Mouse (Mus musculus): ENCODE data around the gene Mgst3. TPM values are rescaled to one million over a fixed set of nuclear protein-coding genes. Genes with fewer than 3 reads are reported as not detected.

Gene Mgst3
- total RNA-seq, 2 experiments from 2014 or later, result 191 to 207 TPM

GRCm38 (mm10) chr1:167389584-167389983, 4.1 kb downstream of the Mgst3 start:
- intact Hi-C loops (cut with DNase I), result no loop called here
- no peak for DNase-seq

DNA sequence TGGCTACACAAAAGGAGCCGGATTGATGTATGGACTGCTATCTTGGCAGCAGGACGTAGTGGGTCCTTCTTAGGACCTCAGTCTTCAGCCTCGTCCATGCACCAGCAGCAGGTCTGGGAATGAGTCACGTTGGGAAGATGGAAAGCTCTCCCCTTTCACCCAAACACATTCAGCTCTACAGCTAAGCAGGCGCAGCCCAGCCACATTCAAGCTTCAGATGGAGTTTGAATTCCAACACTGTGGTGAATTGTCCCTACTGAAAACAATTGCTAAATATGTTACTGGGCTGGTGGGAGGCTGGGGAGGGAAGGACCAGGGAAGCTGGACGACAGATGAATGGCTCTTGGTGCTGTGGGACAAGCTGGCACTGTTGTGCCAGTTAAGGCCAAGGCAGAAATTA, 5.1 kb downstream of the Mgst3 start:
- intact Hi-C loops (cut with DNase I), result no loop called here
- no peak for DNase-seq

DNA sequence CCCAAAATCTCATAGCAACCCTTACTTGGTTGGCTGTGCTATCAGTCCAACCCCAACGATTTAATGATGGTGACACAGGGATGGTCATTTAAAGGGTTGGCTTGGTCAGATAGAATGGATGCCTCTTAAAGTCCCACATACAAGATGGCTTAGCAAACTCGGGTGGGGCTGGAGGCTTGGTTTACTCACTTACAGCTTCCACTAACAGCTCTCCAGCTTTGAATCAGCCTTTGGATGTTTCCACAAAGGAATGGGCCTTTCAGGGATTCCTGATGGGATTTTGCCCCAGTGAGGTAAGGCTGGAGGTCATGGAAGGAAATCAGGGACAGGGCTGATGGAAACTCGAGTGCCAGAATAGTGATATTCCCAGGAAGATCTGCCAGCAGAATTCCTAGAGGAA, 5.8 kb downstream of the Mgst3 start:
- intact Hi-C loops (cut with DNase I), result no loop called here
- DNase-seq, result no peak

DNA sequence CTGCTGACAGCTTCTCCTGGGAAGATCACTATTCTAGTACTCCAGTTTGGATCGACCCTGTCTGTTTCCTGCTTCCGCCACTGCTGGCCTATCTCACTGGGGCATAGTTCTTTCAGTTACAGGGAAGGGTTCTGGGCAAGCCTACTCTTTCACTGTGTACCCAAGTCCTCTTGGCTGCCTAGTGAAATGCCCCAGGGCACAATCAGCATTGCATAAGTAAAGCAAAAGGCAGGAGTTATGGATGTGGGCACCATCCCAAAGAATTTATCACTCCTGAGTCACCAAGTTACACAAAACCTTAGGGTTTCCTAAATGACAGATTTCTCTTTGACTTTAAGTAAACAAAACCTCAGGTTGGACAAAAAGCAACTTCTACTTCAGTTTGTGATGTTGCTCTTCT, 6.3 kb downstream of the Mgst3 start:
- intact Hi-C loops (cut with DNase I), result no loop called here
- DNase-seq, result no peak

DNA sequence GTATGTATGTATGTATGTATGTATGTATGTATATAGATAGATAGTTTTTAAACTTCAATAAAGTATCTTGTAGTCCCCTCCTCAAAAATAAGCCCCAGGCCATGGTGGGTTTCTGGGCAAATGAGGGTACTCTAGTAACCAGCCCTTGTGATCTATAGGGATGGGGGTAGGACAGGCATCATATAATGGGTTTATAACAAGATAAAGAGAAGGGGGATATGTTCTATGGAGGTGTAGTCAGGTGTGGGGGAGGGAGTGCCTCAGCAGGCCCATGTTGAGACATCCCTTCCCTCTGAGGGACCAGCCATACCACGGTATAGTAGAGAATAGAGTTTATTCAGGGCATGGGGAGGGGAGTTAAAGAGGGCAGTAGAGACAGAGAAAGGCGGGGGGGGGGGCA, 7.2 kb downstream of the Mgst3 start:
- intact Hi-C loops (cut with DNase I), result no loop called here
- no peak for DNase-seq

- intact Hi-C loops (cut with DNase I), result no loop called here
- no peak for DNase-seq
Measured at GRCm38 (mm10) chr1:167385636-167386035, 8.0 kb downstream of the Mgst3 start.

DNA sequence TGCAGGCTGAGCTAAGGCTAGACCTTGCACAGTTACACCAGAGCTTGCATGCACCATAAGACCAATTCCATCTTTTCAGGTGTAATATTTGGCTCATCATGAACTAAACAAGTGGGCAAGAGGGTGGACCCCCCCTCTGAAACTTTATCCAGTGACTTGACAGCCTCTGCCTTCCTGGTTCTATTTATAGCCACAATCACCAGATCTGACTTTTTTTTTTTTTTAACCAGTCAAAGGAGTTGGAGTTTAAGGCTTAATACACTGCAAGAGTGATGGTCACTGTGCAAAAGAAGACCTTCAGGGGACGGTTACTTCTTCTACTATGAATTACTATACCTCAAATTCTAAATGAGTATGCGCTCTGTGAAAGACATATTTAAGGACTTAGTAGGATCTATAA, 8.4 kb downstream of the Mgst3 start:
- intact Hi-C loops (cut with DNase I), result no loop called here
- no peak for DNase-seq

DNA sequence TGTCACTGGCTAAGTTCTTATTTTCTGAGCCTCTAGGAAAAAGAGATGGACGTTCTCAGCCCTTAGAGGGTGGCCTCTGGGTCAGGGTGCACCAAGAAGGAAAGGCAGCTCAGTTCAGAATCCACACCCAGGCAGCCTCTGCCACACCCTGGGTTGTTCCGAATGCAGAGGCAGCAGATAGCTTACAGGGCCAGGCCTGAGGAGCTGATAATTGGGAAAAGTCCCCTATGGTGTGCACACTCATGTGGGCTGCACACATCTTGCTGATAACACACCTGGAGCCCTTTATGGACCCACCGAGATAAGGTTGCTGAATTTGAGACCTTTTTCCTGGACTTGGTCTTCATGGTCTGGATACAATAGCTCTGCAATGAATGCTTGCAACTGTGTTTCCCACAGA, 9.5 kb downstream of the Mgst3 start:
- DNase-seq, result no peak
- intact Hi-C loops (cut with DNase I), result no loop called here

GRCm38 (mm10) chr1:167383178-167383577, 10.5 kb downstream of the Mgst3 start:
- intact Hi-C loops (cut with DNase I), result no loop called here
- no peak for DNase-seq

- intact Hi-C loops (cut with DNase I), result no loop called here
- DNase-seq, result no peak
Measured at GRCm38 (mm10) chr1:167382763-167383162, 10.9 kb downstream of the Mgst3 start.

GRCm38 (mm10) chr1:167382316-167382715, 11.3 kb downstream of the Mgst3 start:
- intact Hi-C loops (cut with DNase I), result no loop called here
- DNase-seq, result no peak

DNA sequence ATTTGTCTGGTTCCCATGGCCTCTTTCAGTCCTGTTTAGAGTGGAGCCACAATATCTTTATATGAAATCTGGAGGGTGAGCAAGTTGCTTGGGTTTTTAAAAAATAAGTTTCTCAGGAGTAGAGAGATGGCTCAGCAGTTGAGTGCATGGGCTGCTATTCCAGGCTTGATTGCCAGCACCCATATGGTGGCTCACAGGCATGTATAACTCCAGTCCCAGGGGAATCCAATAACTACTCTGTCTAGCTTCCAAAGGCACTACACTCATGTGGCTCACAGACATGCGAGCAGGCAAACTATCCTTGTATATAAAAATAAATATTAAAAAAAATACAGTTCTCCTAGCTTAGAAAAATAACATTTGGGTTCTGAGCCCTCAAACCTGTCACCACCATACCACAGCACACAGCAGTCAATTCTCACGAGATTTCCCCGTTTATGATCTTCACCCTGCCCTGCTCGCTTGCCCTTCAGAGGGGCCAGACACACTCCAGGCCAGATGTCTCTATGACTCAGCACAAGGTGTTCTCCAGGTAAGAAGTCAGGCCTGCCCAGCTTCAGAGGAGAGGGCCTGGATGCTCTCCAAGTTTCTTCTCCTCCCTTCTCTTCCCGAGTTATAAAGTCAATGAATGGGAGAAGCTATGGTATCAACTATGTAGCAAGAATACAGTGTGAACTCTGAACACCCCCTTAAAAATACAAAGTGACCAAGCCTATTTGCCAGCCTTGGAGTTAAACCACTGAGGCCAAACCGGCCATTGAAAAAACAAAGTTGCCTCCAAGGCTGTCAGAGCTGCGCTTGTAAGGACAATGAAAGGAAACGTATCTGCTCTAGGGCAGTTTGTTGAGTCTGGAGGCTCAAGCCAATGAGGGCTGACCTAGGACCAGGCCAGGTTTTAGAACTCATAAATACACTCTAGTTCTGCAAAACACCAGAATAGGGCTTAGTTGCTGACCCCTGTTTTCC, 12.3 kb downstream of the Mgst3 start:
- no peak for DNase-seq
- intact Hi-C loops (cut with DNase I), result no loop called here

- no peak for DNase-seq
- intact Hi-C loops (cut with DNase I), result no loop called here
Measured at GRCm38 (mm10) chr1:167380223-167380622, 13.4 kb downstream of the Mgst3 start.

DNA sequence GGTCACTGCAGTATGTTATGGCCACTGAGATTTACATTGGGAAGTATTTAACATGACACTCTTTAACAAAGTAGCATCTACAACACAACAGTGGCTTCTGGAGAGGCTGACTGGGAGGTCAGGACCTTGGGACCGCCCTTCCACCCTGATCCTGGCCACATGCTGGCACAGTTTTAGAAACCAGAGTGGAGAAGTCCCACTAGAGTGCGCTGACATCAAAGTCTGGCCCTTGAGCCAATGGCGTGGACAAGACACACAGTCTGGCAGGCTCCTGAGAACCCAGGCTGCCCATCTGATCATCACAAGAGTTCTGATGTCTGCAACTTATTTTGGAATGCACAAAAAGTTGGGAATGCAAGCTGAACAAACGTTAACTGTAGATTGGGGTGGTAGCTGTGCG, 13.9 kb downstream of the Mgst3 start:
- intact Hi-C loops (cut with DNase I), result loop anchor here (2.0 kb wide), 1 partner anchor 15 kb away; no protein-coding TSS in a partner anchor
- peak in 1 of 2 experiments; percentile 30 for DNase-seq

DNA sequence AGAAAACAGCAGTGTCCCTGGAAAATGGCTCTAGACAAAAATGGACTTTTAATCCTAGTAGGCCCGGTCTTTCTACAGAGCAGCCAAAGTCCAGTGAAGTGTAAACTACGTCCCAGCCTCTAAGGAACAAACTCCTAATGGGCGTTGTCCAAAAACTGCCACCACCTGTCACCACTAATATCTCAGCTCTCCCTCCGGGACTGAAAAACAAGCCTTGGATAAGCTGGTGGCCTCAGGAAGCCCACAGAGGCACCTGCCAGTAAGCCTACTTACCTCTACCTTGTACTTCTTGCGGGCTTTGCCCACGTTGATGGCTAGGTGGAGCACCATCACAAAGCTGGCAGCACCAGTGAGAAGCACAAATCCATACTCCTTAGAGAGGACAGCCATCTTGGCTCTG, 15.6 kb downstream of the Mgst3 start:
- intact Hi-C loops (cut with DNase I), result loop anchor here (2.0 kb wide), 1 partner anchor 17 kb away; no protein-coding TSS in a partner anchor
- no peak for DNase-seq

GRCm38 (mm10) chr1:167374942-167375341, 18.7 kb downstream of the Mgst3 start:
- DNase-seq, result no peak
- intact Hi-C loops (cut with DNase I), result no loop called here

DNA sequence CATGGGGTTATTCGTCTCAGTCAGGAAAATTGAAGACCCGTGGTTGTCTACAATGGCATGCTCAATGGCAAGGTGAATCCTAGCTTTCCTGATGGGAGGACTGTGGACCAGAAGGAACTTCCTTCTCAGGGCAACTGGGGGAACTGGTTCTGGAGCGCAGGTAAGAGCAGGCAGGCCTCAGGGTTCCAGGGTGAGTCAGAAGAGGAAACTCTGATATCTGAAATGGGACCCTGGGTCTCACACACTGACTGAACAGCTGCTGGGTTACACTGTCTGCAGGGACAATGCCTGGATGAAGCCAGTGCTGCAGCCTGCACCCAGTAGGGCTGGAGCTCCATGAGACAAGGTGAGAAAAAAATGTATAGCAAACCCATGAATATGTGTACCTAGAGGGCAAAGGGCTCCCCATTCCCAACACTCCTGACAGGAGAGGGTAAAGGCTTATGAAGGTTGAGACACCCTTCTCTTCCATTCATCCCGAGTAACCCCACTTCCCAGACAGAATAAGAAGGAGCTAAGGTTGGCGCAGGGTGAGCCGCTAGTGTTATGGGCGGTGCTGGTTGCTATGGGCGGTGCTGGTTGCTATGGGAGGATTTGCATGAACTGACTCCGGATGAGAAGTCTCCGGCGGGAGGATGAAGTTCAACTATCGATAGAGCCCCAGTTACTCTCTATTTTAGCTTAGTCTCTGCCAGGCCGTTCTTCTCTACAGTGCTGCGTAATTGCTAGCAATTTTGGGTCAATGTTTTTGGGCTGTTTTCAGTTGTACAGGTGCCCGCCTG, 19.4 kb downstream of the Mgst3 start:
- intact Hi-C loops (cut with DNase I), result no loop called here
- DNase-seq, result peak; percentile 44 to 53

GRCm38 (mm10) chr1:167372739-167373138, 20.9 kb downstream of the Mgst3 start:
- intact Hi-C loops (cut with DNase I), result no loop called here
- DNase-seq, result no peak

- peak; percentile 86 to 93 for DNase-seq
- intact Hi-C loops (cut with DNase I), result loop anchor here (1.0 kb wide), 2 partner anchors 24 to 150 kb away; no protein-coding TSS in a partner anchor
Measured at GRCm38 (mm10) chr1:167369905-167370304, 23.7 kb downstream of the Mgst3 start.

GRCm38 (mm10) chr1:167368513-167368912, 25.1 kb downstream of the Mgst3 start:
- DNase-seq, result no peak
- intact Hi-C loops (cut with DNase I), result no loop called here

DNA sequence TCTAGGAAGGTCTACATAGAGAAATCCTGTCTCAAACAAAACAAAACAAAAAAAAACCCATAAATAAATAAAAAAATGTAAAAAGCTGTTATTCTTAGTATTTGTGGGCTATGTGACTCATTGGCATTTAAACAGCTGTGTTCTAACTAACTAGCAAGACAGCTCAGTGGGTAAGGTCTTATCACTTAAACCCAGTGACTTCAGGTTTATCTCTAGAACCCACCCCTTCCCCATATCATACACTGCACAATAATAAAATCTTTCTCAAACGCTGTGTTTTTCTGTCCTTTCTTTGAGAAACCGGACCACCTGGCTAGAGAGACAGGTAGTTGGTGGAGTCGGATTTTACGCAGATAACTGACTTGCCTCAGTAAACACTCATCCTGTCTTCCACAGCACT, 25.6 kb downstream of the Mgst3 start:
- intact Hi-C loops (cut with DNase I), result no loop called here
- DNase-seq, result no peak

DNA sequence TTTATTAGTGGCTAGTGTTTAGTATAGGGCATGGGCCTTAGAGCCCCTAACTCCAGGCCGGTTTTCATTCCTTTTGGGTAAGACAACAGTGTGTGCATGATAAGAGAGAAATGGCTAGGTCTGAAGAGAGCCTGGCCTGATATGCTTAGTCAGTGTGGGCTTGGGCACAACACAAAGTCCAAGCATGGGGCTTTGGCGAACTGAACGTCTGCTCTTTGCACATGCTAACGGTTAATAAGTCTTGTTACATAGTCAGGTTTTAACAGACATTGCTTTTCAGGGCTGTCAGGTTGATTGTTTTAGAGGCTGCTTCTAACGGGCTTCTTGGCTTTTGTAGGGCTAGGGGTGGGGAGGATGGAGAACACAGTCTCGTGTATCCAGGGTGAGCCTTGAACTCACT, 27.0 kb downstream of the Mgst3 start:
- intact Hi-C loops (cut with DNase I), result no loop called here
- no peak for DNase-seq

Measured in heart, postnatal 10 days (tissue).